Mouse (Mus musculus) c-Kit-positive CD71-negative TER-119-negative erythroid progenitor cells, embryonic 14.5 days (primary cell): ENCODE measurements around the gene Sumf2.

Experiments used
- DNase-seq: peaks from one replicate; pipeline ENCODE4 v3.0.0-alpha.2; 2013; ENCODE audit warnings: low read depth

Sumf2 gene

DNA sequence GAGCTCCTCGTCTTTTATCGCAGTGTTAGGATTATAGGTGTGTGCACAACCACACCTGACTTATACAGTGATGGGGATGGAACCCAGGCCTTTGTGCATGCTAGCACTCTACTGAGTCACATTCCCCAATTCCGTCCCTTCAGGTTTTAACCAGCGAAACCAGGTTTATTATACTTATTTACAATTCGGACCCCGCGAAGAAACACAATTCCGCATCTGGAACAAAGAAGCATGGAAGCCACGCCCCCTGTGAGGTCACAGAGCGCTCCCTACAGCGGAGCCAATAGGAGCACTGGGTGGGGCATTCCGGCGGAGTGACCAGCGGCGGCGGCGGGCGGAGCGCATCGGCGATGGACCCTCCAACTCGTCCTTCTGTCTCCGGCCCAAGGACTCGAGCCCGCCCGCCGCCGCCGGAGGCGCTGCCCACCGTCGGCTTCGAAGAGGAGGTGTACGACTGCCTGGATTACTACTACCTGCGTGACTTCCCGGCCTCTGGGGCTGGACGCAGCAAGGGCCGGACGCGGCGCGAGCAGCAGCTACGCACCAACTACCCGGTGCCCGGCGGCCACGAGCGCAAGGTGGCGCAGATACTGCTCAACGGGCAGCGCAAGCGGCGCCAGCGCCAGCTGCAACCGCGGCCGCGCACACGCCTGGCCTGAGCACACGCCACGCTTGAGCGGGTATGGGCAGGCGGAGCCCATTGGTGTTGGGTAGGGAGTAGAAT, 61.6 kb downstream of the Sumf2 start, which contains the start of gene Nupr1l:
Gene Nupr1l (plus strand): TSS at position 299 of the 724 bp plus-strand sequence.
- DNase-seq, result peak; percentile 86

DNA sequence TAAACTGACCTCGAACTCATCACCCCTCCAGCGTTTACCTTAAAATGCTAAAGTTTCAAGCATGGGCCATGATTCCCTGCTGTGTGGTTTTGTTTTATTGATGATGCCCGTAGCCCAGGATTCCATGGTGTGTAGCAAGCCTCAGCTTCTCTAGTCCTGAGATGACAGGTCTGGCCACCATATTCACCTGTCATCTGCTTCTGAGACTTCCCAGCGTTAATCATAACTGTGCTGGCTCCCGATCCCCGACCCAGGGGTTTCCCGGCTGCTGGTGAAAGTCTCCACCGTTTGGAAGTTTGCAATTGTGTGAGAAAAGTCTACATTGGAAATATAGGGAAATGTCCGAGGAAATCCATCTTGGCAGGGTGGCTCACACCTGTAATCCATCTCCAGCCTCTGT, 62.4 kb downstream of the Sumf2 start:
- no peak for DNase-seq

DNA sequence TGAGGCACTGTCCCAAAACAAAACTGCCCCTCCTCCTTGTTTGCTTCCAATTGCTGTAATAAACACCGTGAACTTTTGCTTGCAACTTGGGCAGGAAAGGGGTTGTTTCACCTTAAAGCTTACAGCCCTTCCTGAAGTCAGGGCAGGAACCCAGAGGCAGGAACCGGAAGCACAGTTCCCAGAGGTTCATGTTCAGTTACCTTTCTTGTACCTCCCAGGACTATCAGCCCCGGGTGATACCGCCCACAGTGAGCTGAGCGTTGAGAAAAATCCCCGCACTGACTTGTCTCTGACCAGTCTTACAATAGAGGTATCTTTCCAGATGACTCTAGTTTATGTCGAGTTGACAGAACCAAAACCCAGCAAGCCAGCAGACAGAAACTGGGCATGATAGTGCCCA, 62.8 kb downstream of the Sumf2 start:
- DNase-seq, result no peak
